Mouse (Mus musculus) heart, postnatal 0 days (tissue): ENCODE data around the gene Fbrsl1.

ENCODE experiments used
- CTCF ChIP-seq: IDR thresholded peaks from 2 replicates; pipeline ENCODE4 v1.5.1; 2016; ENCODE audit warnings: antibody characterized with exemption, control low read depth, low read depth
- EP300 ChIP-seq: IDR thresholded peaks from 2 replicates; pipeline ENCODE4 v1.6.1; 2016; ENCODE audit warnings: antibody characterized with exemption, low read depth

- TF ChIP-seq CTCF (no peak), EP300 (no peak)
Observed at GRCm38 (mm10) chr5:110447720-110448435, 425 bp downstream of the Fbrsl1 start.
